Mouse (Mus musculus) embryonic facial prominence, embryonic 15.5 days (tissue): Measurements from ENCODE around the gene Mrfap1. TPM values are rescaled to one million over a fixed set of nuclear protein-coding genes. Genes with fewer than 3 reads are reported as not detected.

Experiments
- ATAC-seq: fragments of 200-750 bp; cut with Nextera tagmentation; 2 replicates; pipeline ENCODE4 v1.8.0; 2017; ENCODE audit warnings: low read depth, moderate TSS enrichment; ENCODE audit not compliant: insufficient number of reproducible peaks, low FRiP score, low TSS enrichment
- H3K27ac ChIP-seq: fragments of 300-500 bp; sonication (generic); replicated peaks from 2 replicates; pipeline ENCODE4 v1.5.1; 2015; ENCODE audit warnings: mild to moderate bottlenecking, inconsistent platforms
- H3K27me3 ChIP-seq: fragments of 300-500 bp; sonication (generic); 2 replicates; pipeline ENCODE4 v1.6.1; 2015; ENCODE audit warnings: inconsistent platforms
- H3K36me3 ChIP-seq: fragments of 300-500 bp; sonication (generic); 2 replicates; pipeline ENCODE4 v1.6.1; 2015; ENCODE audit warnings: mild to moderate bottlenecking, inconsistent platforms
- H3K4me1 ChIP-seq: fragments of 300-500 bp; sonication (generic); 2 replicates; pipeline ENCODE4 v1.6.1; 2015; ENCODE audit warnings: inconsistent platforms
- H3K4me2 ChIP-seq: fragments of 300-500 bp; sonication (generic); replicated peaks from 2 replicates; pipeline ENCODE4 v1.6.1; 2015; ENCODE audit warnings: mild to moderate bottlenecking, inconsistent platforms
- H3K4me3 ChIP-seq: fragments of 300-500 bp; sonication (generic); replicated peaks from 2 replicates; pipeline ENCODE4 v1.5.1; 2015; ENCODE audit warnings: mild to moderate bottlenecking, inconsistent platforms
- H3K9ac ChIP-seq: fragments of 300-500 bp; sonication (generic); 2 replicates; pipeline ENCODE4 v1.6.1; 2015; ENCODE audit warnings: inconsistent platforms
- H3K9me3 ChIP-seq: fragments of 300-500 bp; sonication (generic); replicated peaks from 2 replicates; pipeline ENCODE4 v1.6.1; 2016; ENCODE audit warnings: inconsistent platforms
- WGBS: fragments of 180-500 bp; shearing (Covaris S2); methylation state at CpG from one replicate; pipeline ENCODE4 v1.1.7; 2015; 5-methylcytosine and 5-hydroxymethylcytosine counted together
- polyA plus RNA-seq: library from polyadenylated mRNA; unstranded; fragments of >200 nt; fragmentation: Nextera tagmentation; extraction: Ambion mirVana; gene quantifications from 2 replicates; pipeline ENCODE4 v1.2.1, GENCODE M21; 2015

Mrfap1 gene
- polyA plus RNA-seq, 1 experiment from 2014 or later = 531 TPM

- no peak within 1 kb of the TSS for H3K27ac ChIP-seq
- 4% methylated on average over 31 of the region's 31 CpGs for WGBS
- peak within 1 kb of the TSS; percentile 80 for H3K4me3 ChIP-seq
- H3K4me1 ChIP-seq = peaks cover 19% of the 10 kb centered on the region
- peak within 1 kb of the TSS; percentile 93 for H3K4me2 ChIP-seq
- no peaks in the 10 kb centered on the region for H3K9me3 ChIP-seq
- peak; percentile 89 for ATAC-seq
- no peaks in the 10 kb centered on the region for H3K36me3 ChIP-seq
- H3K9ac ChIP-seq = peak within 1 kb of the TSS; percentile 69
- peaks cover 3% of the 10 kb centered on the region for H3K27me3 ChIP-seq
Observed at GRCm38 (mm10) chr5:36748536-36749061, 48.0 kb downstream of the Mrfap1 start, which contains the start of gene Bloc1s4. Bloc1s4 (minus strand) TSS chr5:36748650.

- peak overlapping the region; percentile 69 for H3K9ac ChIP-seq
- 1% methylated on average over 75 of the region's 76 CpGs for WGBS
- H3K36me3 ChIP-seq = no peaks in the 10 kb centered on the region
- H3K4me2 ChIP-seq = peak overlapping the region; percentile 93
- ATAC-seq = no peak; the same call in 1 of the 2 replicates
- no peak overlapping the region for H3K27ac ChIP-seq
- peaks cover 3% of the 10 kb centered on the region for H3K27me3 ChIP-seq
- no peaks in the 10 kb centered on the region for H3K9me3 ChIP-seq
- H3K4me1 ChIP-seq = peaks cover 19% of the 10 kb centered on the region
- H3K4me3 ChIP-seq = peak overlapping the region; percentile 80
Observed at GRCm38 (mm10) chr5:36747794-36748535, 48.6 kb downstream of the Mrfap1 start.

GRCm38 (mm10) chr5:36747071-36747470, 49.5 kb downstream of the Mrfap1 start:
- H3K4me1 ChIP-seq = peaks cover 19% of the 10 kb centered on the region
- H3K27me3 ChIP-seq = peaks cover 3% of the 10 kb centered on the region
- H3K4me2 ChIP-seq = peak overlapping the region; percentile 93
- no peak overlapping the region for H3K27ac ChIP-seq
- H3K36me3 ChIP-seq = no peaks in the 10 kb centered on the region
- no peak for ATAC-seq
- no peaks in the 10 kb centered on the region for H3K9me3 ChIP-seq
- peak overlapping the region; percentile 80 for H3K4me3 ChIP-seq
- WGBS = 81% methylated on average over 7 of the region's 7 CpGs
- no peak overlapping the region for H3K9ac ChIP-seq

Other genes with a start within 250 kb of the Mrfap1 start
- 40.3 and 41.3 TPM in 2 replicates for gene Tbc1d14, start 203.5 kb downstream of the Mrfap1 start, polyA plus RNA-seq
- gene D5Ertd579e, start 100.7 kb downstream of the Mrfap1 start, polyA plus RNA-seq = 18.3 and 18.6 TPM in 2 replicates
- 31.2 and 34.1 TPM in 2 replicates for gene Bloc1s4, start 48.1 kb downstream of the Mrfap1 start, polyA plus RNA-seq
- gene Man2b2, start 33.9 kb upstream of the Mrfap1 start, polyA plus RNA-seq = 22.1 and 24.9 TPM in 2 replicates
- 0.92 and 1.0 TPM in 2 replicates for gene Ppp2r2c, start 71.7 kb upstream of the Mrfap1 start, polyA plus RNA-seq
- 12.5 and 13.3 TPM in 2 replicates for gene Wfs1, start 192.4 kb upstream of the Mrfap1 start, polyA plus RNA-seq